Mouse (Mus musculus) bone marrow, adult 2 months (tissue): Measurements from ENCODE around the gene A4galt.

Experiments
- CTCF ChIP-seq: fragments of 200-500 bp; IDR thresholded peaks from 2 replicates; pipeline ENCODE4 v1.5.1; 2011; ENCODE audit warnings: low read length, control low read depth; ENCODE audit not compliant: control insufficient read depth, insufficient read depth
- POLR2A ChIP-seq: fragments of 200-500 bp; IDR thresholded peaks from 2 replicates; pipeline ENCODE4 v1.6.1; 2011; ENCODE audit warnings: low read depth, mild to moderate bottlenecking, control low read depth, low read length, borderline replicate concordance; ENCODE audit not compliant: control insufficient read depth

DNA sequence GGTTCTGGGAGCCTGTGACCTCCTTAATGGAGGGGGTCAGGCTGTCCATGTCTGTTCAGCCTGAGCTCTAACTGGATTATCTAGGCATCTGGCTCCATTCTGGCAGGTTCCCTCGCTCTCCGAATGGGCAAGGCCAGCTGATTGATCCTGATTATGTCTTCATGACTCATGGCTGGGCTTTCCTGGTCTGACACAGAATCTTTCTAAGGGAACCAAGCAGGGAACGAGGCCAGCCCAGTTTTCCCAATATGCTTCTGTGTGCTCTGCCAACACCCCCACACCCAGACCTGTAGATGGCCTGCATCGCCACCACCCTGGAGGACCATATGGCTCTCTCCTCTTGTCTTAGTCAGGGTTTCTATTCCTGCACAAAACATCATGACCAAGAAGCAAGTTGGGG is 25.9 kb upstream of the A4galt start:
- TF ChIP-seq CTCF, result no peak
- no peak for TF ChIP-seq POLR2A
